Mouse (Mus musculus) liver, embryonic 14 days (tissue): ENCODE results near the gene Ambn. TPM values are rescaled to one million over a fixed set of nuclear protein-coding genes. Genes with fewer than 3 reads are reported as not detected.

Source experiments
- polyA plus RNA-seq: library from polyadenylated mRNA; depleted of rRNA; stranded (reverse); fragments of >200 nt; gene quantifications from 2 replicates; pipeline ENCODE4 v1.2.3, GENCODE M21; 2012; rRNA removed

Gene Ambn
- not detected in 2 replicates for polyA plus RNA-seq

GRCm38 (mm10) chr5:88455691-88456090 is at the start of gene Ambn:
Ambn (plus strand) TSS chr5:88455991.

GRCm38 (mm10) chr5:88487675-88488074 is 31.9 kb downstream of the Ambn start, which contains the start of gene Enam:
Enam (plus strand) TSS chr5:88487975.

Other genes starting within 250 kb of the Ambn start
- gene Gm7714, start 187.1 kb upstream of the Ambn start, polyA plus RNA-seq: not detected in 2 replicates
- gene Prol1, start 138.7 kb upstream of the Ambn start, polyA plus RNA-seq: not detected in 2 replicates
- not detected in 2 replicates for gene Amtn, start 79.9 kb upstream of the Ambn start, polyA plus RNA-seq
- not detected in 2 replicates for gene Enam, start 32.0 kb downstream of the Ambn start, polyA plus RNA-seq
- gene Jchain, start 71.9 kb downstream of the Ambn start, polyA plus RNA-seq: 0.07 and 0.09 TPM in 2 replicates
- gene Utp3, start 98.5 kb downstream of the Ambn start, polyA plus RNA-seq: 29.3 and 30.5 TPM in 2 replicates
- 4.6 and 5.3 TPM in 2 replicates for gene Rufy3, start 109.0 kb downstream of the Ambn start, polyA plus RNA-seq
- 21.9 and 22.8 TPM in 2 replicates for gene Grsf1, start 220.2 kb downstream of the Ambn start, polyA plus RNA-seq